Mouse (Mus musculus) brain, embryonic 14.5 days (tissue): ENCODE results near the gene Zfp385a.

Source experiments
- CTCF ChIP-seq: fragments of 200-500 bp; IDR thresholded peaks from 2 replicates; pipeline ENCODE4 v1.5.1; 2012; ENCODE audit warnings: inconsistent platforms, mild to moderate bottlenecking, moderate library complexity, borderline replicate concordance; ENCODE audit not compliant: insufficient read depth, insufficient read length; ENCODE audit errors: extremely low read depth
- POLR2A ChIP-seq: fragments of 200-500 bp; IDR thresholded peaks from 2 replicates; pipeline ENCODE4 v1.6.1; 2012; ENCODE audit warnings: mild to moderate bottlenecking, inconsistent platforms, borderline replicate concordance; ENCODE audit not compliant: poor library complexity, insufficient read depth, insufficient read length, severe bottlenecking; ENCODE audit errors: extremely low read depth

- TF ChIP-seq CTCF (no peak), POLR2A (no peak)
Measured at GRCm38 (mm10) chr15:103268903-103269302, 71.0 kb downstream of the Zfp385a start.
